Mouse (Mus musculus) heart, embryonic 11.5 days (tissue): ENCODE data around the gene Tln2. TPM values are rescaled to one million over a fixed set of nuclear protein-coding genes. Genes with fewer than 3 reads are reported as not detected.

Experiments used
- ATAC-seq: fragments of 200-750 bp; cut with Nextera tagmentation; replicated peaks from 2 replicates; pipeline ENCODE4 v1.8.0; 2017; ENCODE audit warnings: moderate library complexity; ENCODE audit not compliant: insufficient number of reproducible peaks, low FRiP score, low TSS enrichment
- H3K27ac ChIP-seq: fragments of 300-500 bp; sonication (generic); 2 replicates; pipeline ENCODE4 v1.5.1; 2014; ENCODE audit warnings: mild to moderate bottlenecking, low read depth, low read length
- H3K27me3 ChIP-seq: fragments of 300-500 bp; sonication (generic); 2 replicates; pipeline ENCODE4 v1.6.1; 2014; ENCODE audit warnings: mild to moderate bottlenecking, low read length, mixed read lengths; ENCODE audit not compliant: control insufficient read depth, insufficient read depth
- H3K36me3 ChIP-seq: fragments of 300-500 bp; sonication (generic); 2 replicates; pipeline ENCODE4 v1.6.1; 2014; ENCODE audit warnings: mild to moderate bottlenecking, low read length, moderate library complexity, mixed read lengths; ENCODE audit not compliant: control insufficient read depth, insufficient read depth
- H3K4me1 ChIP-seq: fragments of 300-500 bp; sonication (generic); 2 replicates; pipeline ENCODE4 v1.6.1; 2014; ENCODE audit warnings: low read length; ENCODE audit not compliant: control insufficient read depth, insufficient read depth
- H3K4me2 ChIP-seq: fragments of 300-500 bp; sonication (generic); 2 replicates; pipeline ENCODE4 v1.6.1; 2014; ENCODE audit warnings: mild to moderate bottlenecking, moderate library complexity
- H3K4me3 ChIP-seq: fragments of 300-500 bp; sonication (generic); 2 replicates; pipeline ENCODE4 v1.5.1; 2014; ENCODE audit warnings: low read depth, low read length
- H3K9ac ChIP-seq: fragments of 300-500 bp; sonication (generic); 2 replicates; pipeline ENCODE4 v1.6.1; 2014; ENCODE audit warnings: mild to moderate bottlenecking, low read depth, low read length, moderate library complexity
- H3K9me3 ChIP-seq: fragments of 300-500 bp; sonication (generic); replicated peaks from 2 replicates; pipeline ENCODE4 v1.6.1; 2016; ENCODE audit warnings: low read length; ENCODE audit not compliant: control insufficient read depth
- WGBS: fragments of 180-500 bp; shearing (Covaris S2); extraction: QIAGEN DNeasy Blood & Tissue Kit; methylation state at CpG from one replicate; pipeline ENCODE4 v1.1.7; 2014; ENCODE audit not compliant: insufficient replicate concordance; 5-methylcytosine and 5-hydroxymethylcytosine counted together
- polyA plus RNA-seq: library from polyadenylated mRNA; unstranded; fragments of >200 nt; fragmentation: Nextera tagmentation; extraction: Ambion mirVana; gene quantifications from 2 replicates; pipeline ENCODE4 v1.2.1, GENCODE M21; 2014

Gene Tln2
- polyA plus RNA-seq, 1 experiment from 2014 or later = 43.8 TPM

GRCm38 (mm10) chr9:67482277-67482676 is 77.2 kb downstream of the Tln2 start:
- no peak overlapping the region for H3K4me2 ChIP-seq
- peaks cover 14% of the 10 kb centered on the region; the same call in 1 of the 2 replicates for H3K27me3 ChIP-seq
- WGBS = 52% methylated on average over 1 of the region's 1 CpGs
- no peak overlapping the region for H3K27ac ChIP-seq
- no peak overlapping the region for H3K9ac ChIP-seq
- H3K4me1 ChIP-seq = peaks cover 35% of the 10 kb centered on the region
- no peaks in the 10 kb centered on the region for H3K9me3 ChIP-seq
- no peak for ATAC-seq
- no peak overlapping the region for H3K4me3 ChIP-seq
- no peaks in the 10 kb centered on the region for H3K36me3 ChIP-seq

- H3K4me1 ChIP-seq = peaks cover 35% of the 10 kb centered on the region
- H3K4me2 ChIP-seq = no peak overlapping the region
- H3K9ac ChIP-seq = no peak overlapping the region
- H3K36me3 ChIP-seq = no peaks in the 10 kb centered on the region
- H3K4me3 ChIP-seq = no peak overlapping the region
- H3K27me3 ChIP-seq = peaks cover 15% of the 10 kb centered on the region; the same call in 1 of the 2 replicates
- no peaks in the 10 kb centered on the region for H3K9me3 ChIP-seq
- H3K27ac ChIP-seq = no peak overlapping the region
- WGBS = 9% methylated on average over 1 of the region's 1 CpGs
- ATAC-seq = no peak
These were observed 77.7 kb downstream of the Tln2 start for GRCm38 (mm10) chr9:67481851-67482250.

- H3K27ac ChIP-seq = no peak overlapping the region
- no peak for ATAC-seq
- no peak overlapping the region for H3K4me3 ChIP-seq
- H3K9me3 ChIP-seq = no peaks in the 10 kb centered on the region
- peaks cover 20% of the 10 kb centered on the region for H3K4me1 ChIP-seq
- no peaks in the 10 kb centered on the region for H3K36me3 ChIP-seq
- H3K27me3 ChIP-seq = peaks cover 15% of the 10 kb centered on the region; the same call in 1 of the 2 replicates
- 79% methylated on average over 3 of the region's 3 CpGs for WGBS
- no peak overlapping the region for H3K9ac ChIP-seq
- H3K4me2 ChIP-seq = no peak overlapping the region
These were observed 82.1 kb downstream of the Tln2 start for GRCm38 (mm10) chr9:67477445-67477844.

DNA sequence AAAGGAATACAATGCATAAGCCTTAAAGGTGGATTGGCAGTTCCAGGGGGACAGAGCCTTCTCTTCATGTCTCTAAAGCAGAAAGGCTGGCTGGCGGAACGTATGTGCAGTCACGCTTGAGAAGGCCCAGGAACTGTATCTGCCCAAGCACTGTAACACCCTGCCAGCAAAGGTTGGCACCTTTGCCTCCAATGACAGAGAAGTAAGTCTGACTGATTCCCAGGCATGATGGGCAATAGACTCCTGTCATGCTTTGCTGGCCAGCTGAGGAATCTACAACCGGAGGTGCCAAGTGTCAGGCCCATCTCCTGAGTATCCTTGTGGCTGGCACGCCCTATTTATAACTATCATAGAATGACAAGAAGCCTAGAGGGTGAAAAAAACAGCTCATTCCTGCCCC is 83.3 kb downstream of the Tln2 start:
- ATAC-seq = no peak
- WGBS = 89% methylated on average over 5 of the region's 5 CpGs

DNA sequence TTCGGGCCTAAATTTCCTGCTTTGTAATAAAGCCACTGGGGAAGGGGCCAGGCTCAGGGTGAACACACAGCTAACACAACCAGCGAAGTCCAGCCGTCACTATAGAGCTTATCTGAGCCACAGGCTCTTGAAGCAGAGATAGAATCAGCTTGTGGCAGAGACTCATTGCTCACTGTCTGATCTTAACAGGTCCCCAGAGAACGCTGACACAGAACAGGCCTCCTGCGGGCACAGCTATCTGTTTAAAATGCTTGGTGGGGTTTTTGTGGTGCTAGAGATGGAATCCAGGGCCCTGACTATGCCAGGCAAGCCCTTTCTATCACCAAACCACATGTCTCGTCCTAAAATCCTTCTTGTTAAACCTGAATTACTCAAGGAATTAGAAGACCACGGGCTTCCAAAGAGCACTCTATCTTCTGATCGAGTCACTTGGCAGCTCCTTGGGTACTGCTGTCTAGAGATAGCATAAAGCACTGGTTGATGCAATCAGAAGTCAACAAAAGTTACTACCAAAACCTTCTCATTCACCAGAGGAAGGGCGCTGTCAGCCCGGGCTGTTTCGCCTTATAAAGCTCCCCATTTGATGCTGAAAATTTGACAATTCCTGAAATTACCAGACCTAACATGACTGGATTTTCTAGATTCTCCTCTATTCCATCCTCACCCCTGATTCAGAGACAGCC is 95.9 kb downstream of the Tln2 start:
- H3K9me3 ChIP-seq = no peaks in the 10 kb centered on the region
- H3K27me3 ChIP-seq = no peaks in the 10 kb centered on the region
- no peak overlapping the region for H3K9ac ChIP-seq
- H3K36me3 ChIP-seq = no peaks in the 10 kb centered on the region
- H3K4me3 ChIP-seq = no peak overlapping the region
- H3K4me1 ChIP-seq = peaks cover 24% of the 10 kb centered on the region
- H3K27ac ChIP-seq = peak overlapping the region; percentile 42; the same call in 1 of the 2 replicates
- peak overlapping the region; percentile 29; the same call in 1 of the 2 replicates for H3K4me2 ChIP-seq
- ATAC-seq = no peak; the same call in 1 of the 2 replicates
- 28% methylated on average over 11 of the region's 11 CpGs for WGBS

More for the DNA sequence above, 83.3 kb downstream of the Tln2 start:
- Histone ChIP-seq H3K4me2 (no peak overlapping the region), H3K9ac (no peak overlapping the region), H3K4me1 (peaks cover 8% of the 10 kb centered on the region), H3K36me3 (no peaks in the 10 kb centered on the region), H3K4me3 (no peak overlapping the region), H3K27me3 (peaks cover 15% of the 10 kb centered on the region; the same call in 1 of the 2 replicates), H3K9me3 (no peaks in the 10 kb centered on the region), H3K27ac (no peak overlapping the region)

GRCm38 (mm10) chr9:67441484-67441883 is 118.0 kb downstream of the Tln2 start:
- Histone ChIP-seq H3K9me3 (no peaks in the 10 kb centered on the region), H3K4me1 (peaks cover 19% of the 10 kb centered on the region), H3K27ac (peak overlapping the region; percentile 22; the same call in 1 of the 2 replicates), H3K4me2 (no peak overlapping the region), H3K4me3 (no peak overlapping the region), H3K27me3 (no peaks in the 10 kb centered on the region), H3K36me3 (no peaks in the 10 kb centered on the region), H3K9ac (no peak overlapping the region)
- 22% methylated on average over 1 of the region's 2 CpGs for WGBS
- no peak for ATAC-seq

DNA sequence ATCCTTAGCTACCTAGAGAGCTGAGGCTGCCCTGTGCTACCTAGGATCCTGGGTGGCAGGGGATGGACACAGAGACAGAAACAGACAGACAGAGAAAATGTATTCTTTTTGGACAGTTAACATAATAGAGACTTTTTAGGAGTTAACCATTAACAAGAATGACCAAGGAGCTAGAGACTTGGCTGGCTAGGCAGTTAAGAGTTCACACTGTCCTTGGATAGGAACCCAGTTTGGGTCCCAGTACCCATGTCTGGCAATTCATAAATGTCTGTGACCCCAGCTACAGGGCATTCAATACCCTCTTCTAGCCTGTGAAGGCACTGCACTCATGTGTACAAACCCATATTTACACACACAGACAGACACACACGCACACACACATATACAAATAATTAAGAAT is 122.0 kb downstream of the Tln2 start:
- Histone ChIP-seq H3K9ac (no peak overlapping the region), H3K27ac (no peak overlapping the region), H3K27me3 (no peaks in the 10 kb centered on the region), H3K4me1 (peaks cover 32% of the 10 kb centered on the region), H3K4me2 (no peak overlapping the region), H3K9me3 (no peaks in the 10 kb centered on the region), H3K36me3 (no peaks in the 10 kb centered on the region), H3K4me3 (no peak overlapping the region)
- 81% methylated on average over 1 of the region's 1 CpGs for WGBS
- no peak for ATAC-seq

DNA sequence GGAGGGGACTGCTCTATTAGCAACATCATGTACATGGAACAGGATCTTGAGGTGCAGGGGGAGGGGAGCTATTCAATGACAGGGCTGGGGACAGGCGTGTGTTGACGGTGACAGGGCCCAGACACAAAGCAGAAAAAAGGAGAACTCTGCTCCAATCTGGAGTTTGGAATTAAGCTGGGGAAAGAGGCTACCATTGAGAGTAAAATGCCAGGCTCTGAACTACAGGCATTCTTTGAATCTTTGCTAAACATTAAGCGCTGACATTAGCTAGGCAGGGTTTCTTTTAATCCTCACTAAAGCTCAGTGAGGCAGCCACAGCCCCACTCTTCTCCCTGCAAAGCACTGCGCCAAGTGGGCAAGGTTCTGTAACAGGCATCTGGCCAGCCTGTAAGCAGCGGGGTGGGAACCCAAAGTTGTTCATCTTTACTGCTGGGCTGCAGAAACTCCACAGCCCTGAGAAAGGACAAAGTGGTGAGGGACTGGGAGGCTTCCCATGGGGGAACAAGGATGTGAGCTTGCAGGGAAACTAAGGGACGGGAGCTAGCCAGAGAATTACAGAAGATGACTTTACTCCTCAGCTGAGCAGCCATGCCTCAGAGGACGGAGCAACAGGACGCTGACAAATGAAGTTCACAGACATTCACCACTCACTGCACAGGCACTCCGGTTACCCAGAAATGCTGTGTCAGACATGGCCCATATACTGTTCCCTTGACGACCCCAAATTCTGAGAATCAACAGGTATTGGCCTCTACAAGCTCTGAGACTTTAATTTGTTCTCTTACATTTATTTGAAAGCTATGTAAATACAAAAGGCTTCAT is 124.0 kb downstream of the Tln2 start:
- Histone ChIP-seq H3K4me1 (peaks cover 21% of the 10 kb centered on the region), H3K9ac (no peak overlapping the region), H3K4me3 (no peak overlapping the region), H3K9me3 (no peaks in the 10 kb centered on the region), H3K27ac (peak overlapping the region; percentile 85), H3K27me3 (no peaks in the 10 kb centered on the region), H3K4me2 (peak overlapping the region; percentile 38), H3K36me3 (no peaks in the 10 kb centered on the region)
- ATAC-seq = no peak
- 39% methylated on average over 10 of the region's 10 CpGs for WGBS
